Mouse (Mus musculus): ENCODE data around the gene Mb21d2.

Mb21d2 gene

DNA sequence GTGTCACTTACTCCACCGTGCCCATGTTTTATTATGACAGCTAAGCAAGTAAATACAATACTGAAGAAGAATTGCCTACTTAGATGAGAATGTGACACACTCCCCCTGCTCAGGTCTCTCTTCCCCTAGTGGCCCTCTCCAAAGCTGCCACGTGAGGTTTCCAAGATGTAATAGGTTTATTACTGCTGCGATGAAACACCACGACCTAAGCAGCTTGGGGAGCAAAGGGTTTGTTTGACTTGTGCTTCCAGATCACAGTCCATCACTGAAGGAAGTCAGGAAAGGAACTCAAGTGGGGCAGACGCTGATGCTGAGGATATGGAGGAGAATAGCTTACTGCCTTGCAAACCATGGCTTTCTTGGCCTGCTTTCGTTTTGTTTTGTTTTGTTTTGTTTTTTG lies 65.9 kb downstream of the Mb21d2 start:
- in situ Hi-C loops (cut with MboI), result no loop called here

DNA sequence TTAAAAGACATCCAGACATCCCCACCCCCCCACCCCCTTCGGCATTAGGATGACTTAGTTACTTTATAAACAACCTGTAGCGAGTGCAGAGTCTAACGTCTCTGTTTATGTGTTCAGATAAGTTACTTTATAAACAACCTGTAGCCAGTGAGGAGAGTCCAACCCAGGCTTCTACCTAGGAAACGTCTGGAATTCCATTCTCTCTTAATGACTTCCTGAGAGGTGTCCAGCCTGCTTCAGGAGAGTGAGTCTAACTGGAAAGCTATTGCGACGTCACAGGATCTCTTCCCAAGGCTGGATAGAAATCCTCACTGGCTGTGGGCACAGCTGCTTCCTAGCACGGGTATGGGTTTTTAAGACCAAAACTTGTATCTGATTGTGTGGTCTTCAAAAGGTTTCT lies 67.4 kb downstream of the Mb21d2 start:
- in situ Hi-C loops (cut with MboI), result no loop called here

- in situ Hi-C loops (cut with MboI), result no loop called here
Measured at GRCm38 (mm10) chr16:28859678-28860077, 69.8 kb downstream of the Mb21d2 start.

DNA sequence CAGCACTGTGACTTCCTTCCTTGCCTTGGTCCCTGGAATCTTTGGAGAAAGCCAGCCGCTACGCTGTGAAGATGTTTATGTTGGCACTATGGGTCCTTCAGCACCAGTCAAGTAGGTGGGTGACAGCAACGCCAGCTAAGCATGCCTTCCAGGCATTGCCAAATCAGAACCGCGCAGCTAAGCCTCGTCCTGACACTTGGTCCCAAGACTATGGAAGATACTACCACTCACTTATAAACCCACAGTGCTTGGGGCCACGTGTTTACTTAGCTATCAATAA lies 70.5 kb downstream of the Mb21d2 start:
- in situ Hi-C loops (cut with MboI), result no loop called here

DNA sequence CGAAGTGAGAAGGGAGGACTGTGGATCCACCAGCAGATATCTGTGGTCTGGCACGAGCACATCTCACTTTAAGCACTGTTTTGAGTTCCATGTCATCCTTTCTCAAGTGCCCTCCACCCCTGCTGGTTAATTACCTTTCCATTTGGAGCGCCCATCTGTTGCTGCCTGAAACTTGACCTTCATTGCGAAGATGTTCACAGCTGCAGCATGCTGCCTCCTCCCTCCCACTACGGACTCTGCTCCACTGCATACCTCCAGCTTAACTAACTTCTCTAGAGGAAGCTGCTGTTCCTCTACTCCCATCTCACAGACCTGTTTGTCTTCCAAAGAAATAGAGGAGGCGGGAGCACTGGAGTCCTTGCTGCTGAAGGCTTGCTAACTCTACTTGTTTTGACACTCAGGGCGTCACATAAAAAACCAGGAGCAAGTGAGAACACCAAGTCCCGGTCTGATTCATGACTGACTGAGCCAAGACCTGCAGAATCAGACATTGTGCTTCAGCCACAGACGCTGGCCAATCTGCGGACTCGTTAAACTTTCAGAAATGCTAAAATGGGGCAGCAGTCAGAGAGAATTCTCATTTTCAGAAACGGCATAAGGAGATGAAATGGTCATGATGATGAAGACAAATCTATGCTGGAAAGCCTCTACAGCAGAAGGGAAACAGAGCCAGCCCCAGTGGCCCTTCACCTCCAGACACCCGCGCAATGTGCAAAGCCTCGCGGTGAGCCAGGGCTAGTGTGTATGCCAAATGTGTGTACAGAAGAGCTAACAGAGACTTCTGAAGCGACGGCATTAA lies 71.1 kb downstream of the Mb21d2 start:
- in situ Hi-C loops (cut with MboI), result no loop called here

DNA sequence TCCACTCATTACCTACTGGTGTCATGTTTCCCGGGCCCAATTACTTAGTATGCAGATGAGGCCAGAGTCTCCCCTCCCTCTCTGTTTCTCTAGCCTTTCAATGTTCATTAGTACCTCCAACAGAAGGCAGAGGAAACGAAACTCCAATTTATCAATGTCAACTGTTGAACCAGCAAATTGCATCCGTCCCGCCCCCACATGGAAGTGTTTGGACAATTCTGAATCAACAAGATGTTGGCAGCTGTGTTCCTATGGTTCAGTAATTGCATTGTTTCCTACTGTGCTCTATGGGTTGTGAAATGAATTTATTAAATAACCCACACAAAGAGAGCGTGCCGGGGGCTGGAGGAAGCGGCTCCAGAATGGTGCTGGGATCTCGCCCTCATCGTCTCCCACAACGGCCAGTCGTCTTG lies 78.1 kb downstream of the Mb21d2 start:
- in situ Hi-C loops (cut with MboI), result no loop called here

DNA sequence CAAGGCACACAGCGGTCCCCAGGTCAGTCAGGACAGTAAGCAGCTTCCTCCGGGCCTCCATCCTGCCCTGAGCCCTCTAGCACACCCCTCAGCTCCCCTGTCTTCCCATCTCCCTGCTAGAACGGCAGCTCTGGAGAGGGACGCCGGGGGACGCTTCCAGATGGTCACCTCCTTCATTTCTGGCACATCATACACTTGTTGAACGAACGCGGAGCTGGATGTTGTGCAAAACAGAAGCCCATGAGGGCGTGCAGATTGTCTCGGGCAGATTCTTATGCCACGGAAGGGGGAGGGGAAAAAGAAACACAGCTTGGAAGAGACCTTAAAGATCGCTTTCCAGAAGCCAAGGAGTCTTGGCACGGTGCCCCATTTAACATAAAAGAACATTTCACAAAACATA lies 78.6 kb downstream of the Mb21d2 start:
- in situ Hi-C loops (cut with MboI), result no loop called here

- in situ Hi-C loops (cut with MboI), result no loop called here
Measured at GRCm38 (mm10) chr16:28846123-28846522, 83.3 kb downstream of the Mb21d2 start.

DNA sequence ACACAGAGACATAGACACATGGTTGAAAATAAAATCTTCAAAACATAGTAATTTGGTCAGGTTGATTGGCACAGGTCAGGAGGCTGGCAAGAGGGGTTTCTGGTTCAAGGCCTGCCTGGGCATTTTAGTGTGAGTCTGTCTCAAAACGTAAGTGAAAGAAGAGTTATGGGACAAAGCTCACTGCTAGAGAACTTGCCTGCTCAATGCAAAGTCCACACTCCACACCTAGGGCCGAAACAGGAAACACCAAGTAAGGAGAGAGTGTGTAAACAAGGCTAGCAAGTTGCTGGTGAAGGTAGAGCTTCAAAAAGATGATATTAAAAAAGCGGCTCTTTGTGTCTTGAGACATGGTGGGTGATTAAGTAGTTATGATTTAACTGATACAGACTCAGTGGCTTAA lies 84.1 kb downstream of the Mb21d2 start:
- in situ Hi-C loops (cut with MboI), result no loop called here

- in situ Hi-C loops (cut with MboI), result no loop called here
Measured at GRCm38 (mm10) chr16:28841102-28841501, 88.4 kb downstream of the Mb21d2 start.

- in situ Hi-C loops (cut with MboI), result no loop called here
Measured at GRCm38 (mm10) chr16:28840075-28840974, 89.1 kb downstream of the Mb21d2 start.

- in situ Hi-C loops (cut with MboI), result no loop called here
Measured at GRCm38 (mm10) chr16:28839575-28839974, 89.9 kb downstream of the Mb21d2 start.

GRCm38 (mm10) chr16:28838016-28838415 lies 91.5 kb downstream of the Mb21d2 start:
- in situ Hi-C loops (cut with MboI), result no loop called here

DNA sequence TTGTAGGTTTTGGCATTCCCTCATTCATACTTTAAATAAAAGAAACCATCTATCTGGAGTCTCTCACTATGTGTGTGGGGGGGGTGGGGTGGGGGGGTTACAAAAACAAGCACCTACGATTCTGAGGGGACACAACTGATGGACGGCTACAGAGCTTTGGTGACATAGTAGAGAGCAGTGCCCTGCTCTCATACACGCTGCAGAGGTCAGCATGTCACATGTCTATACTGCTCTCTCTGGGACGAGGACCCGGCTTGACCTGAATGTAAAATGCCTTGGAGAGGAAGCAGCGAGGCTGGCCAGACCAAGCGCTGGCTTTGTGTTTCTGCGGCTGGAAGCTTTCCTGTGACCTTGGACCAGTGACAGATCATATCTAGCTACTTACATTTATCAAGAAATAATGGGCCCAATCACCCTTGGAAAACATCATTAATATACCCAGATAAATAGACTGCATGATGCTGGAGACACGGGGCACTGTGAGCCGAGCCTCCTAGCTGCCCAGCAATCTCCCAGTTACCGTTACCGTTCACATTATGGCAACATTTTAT lies 97.3 kb downstream of the Mb21d2 start:
- in situ Hi-C loops (cut with MboI), result no loop called here

DNA sequence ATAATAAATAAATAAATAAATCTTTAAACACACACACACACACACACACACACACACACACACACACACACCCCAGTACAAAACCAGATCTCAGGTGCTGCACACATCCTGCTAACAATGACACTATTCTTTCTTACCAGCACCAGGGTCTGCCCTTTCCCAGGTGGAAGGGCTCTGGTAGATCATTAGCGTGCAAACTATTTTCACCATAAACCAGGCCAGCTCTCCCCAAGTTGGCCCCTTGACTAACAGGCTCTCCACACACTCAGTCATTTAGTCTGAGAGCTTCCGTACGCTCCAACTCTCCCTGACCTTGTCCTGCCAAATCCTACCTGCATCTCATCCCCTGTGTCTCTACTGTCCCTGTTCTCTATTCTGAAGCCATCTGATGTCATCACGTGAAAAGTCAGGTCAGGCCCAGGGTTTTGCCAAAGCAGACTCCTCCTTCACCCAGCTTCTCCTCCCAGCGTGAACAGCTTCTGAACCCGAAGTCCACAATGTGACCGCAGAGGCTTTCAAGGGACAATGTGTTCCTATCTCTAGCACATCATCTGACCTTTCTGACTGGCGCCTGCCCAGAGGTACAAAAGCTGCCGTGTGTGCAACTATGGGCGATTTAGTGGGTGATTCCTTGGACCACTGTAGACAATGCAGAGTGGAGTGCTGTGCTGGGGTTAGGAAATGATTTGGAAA lies 100.1 kb downstream of the Mb21d2 start:
- in situ Hi-C loops (cut with MboI), result no loop called here

- in situ Hi-C loops (cut with MboI), result no loop called here
Measured at GRCm38 (mm10) chr16:28824781-28825180, 104.7 kb downstream of the Mb21d2 start.

DNA sequence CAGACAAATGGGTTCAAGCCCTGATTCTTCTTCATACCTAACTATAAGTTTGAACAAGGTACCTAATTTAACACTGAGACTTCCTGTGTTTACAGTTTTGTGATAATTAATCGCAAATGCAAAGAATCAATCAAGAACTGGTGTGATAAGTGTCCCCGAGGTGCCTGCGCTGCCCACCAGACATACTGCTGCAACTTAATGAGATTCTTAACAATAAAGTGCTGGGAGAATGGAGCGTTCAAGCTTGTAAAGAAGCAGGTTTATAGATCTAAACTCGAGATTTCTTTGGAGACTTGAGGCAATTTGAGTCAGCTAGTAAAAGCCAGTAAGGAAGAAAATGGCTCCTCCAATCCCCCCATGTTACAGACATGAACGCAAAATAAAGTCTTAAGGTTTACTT lies 107.7 kb downstream of the Mb21d2 start:
- in situ Hi-C loops (cut with MboI), result no loop called here

- in situ Hi-C loops (cut with MboI), result no loop called here
Measured at GRCm38 (mm10) chr16:28818749-28819285, 110.7 kb downstream of the Mb21d2 start.

GRCm38 (mm10) chr16:28813290-28813689 lies 116.2 kb downstream of the Mb21d2 start:
- in situ Hi-C loops (cut with MboI), result no loop called here

DNA sequence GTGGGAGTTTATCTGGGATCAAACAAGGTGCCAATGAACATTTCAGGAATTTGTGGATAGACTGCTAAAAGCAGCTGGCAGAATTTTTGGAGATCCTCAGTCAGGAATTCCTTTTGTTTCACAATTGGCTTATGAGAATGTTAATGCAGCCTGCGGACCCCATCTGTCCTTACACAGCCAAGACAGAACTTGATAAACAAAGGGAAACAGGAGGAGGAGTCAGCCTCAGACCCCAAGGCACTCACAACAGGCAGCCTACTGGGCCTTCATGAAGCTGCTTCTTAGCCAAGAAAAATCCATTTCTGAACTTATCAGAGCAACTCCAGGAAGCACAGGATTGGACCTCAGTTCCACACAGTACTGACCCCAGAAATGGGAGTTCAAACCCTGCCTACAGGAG lies 120.4 kb downstream of the Mb21d2 start:
- in situ Hi-C loops (cut with MboI), result no loop called here

- in situ Hi-C loops (cut with MboI), result no loop called here
Measured at GRCm38 (mm10) chr16:28793115-28793514, 136.4 kb downstream of the Mb21d2 start.
